In genomic region chr1:184260722-184261384, GRCm38 (mm10) we compare ENCODE assay signal across 16 mouse cellular contexts.
DNase-seq lines count a peak whose midpoint lies in the region; ATAC-seq lines count a peak whose summit lies in the region.
"Had no signal": no experiment of that assay in that cellular context is flagged by ENCODE, and none has a peak within 500 bp of the region (broad histone marks: within the 10 kb centered on the region; RNA-seq: fewer than 3 reads in every experiment).

No protein-coding gene starts in this region.

- H3K27ac ChIP-seq in embryonic facial prominence, embryonic 15.5 days (replicated peaks): peak overlapping the region; percentile 44; the same call in 1 of the 2 replicates
- H3K27ac ChIP-seq: forebrain, embryonic 13.5 days; heart, embryonic 15.5 days; hindbrain, embryonic 12.5 days; liver, embryonic 15.5 days; midbrain, embryonic 12.5 days had no signal

- 0 out of 2 replicates have a peak, but pooled peaks have one; percentile 34 for ATAC-seq in embryonic facial prominence, embryonic 15.5 days (ENCODE audit: insufficient number of reproducible peaks, low FRiP score, low TSS enrichment, low read depth)
- ATAC-seq: forebrain, embryonic 13.5 days had no signal

- H3K36me3 ChIP-seq in embryonic facial prominence, embryonic 15.5 days: no peaks in the 10 kb centered on the region
- H3K36me3 ChIP-seq: heart, embryonic 15.5 days; hindbrain, embryonic 12.5 days; liver, embryonic 15.5 days; midbrain, embryonic 12.5 days had no signal

- H3K4me1 ChIP-seq in embryonic facial prominence, embryonic 15.5 days: peaks cover 6% of the 10 kb centered on the region; the same call in 1 of the 2 replicates
- H3K4me1 ChIP-seq: forebrain, embryonic 13.5 days; heart, embryonic 15.5 days; hindbrain, embryonic 12.5 days; liver, embryonic 15.5 days; midbrain, embryonic 12.5 days had no signal

- no peak overlapping the region for H3K4me3 ChIP-seq in embryonic facial prominence, embryonic 15.5 days (replicated peaks)
- H3K4me3 ChIP-seq: forebrain, embryonic 13.5 days; heart, embryonic 15.5 days; hindbrain, embryonic 12.5 days; liver, embryonic 15.5 days; midbrain, embryonic 12.5 days had no signal

- H3K4me2 ChIP-seq in embryonic facial prominence, embryonic 15.5 days (replicated peaks): no peak overlapping the region
- H3K4me2 ChIP-seq: forebrain, embryonic 13.5 days; heart, embryonic 15.5 days; hindbrain, embryonic 12.5 days; liver, embryonic 15.5 days; midbrain, embryonic 12.5 days had no signal

- WGBS in embryonic facial prominence, embryonic 15.5 days: 75% methylated on average over 6 of the region's 6 CpGs

- DNase-seq in layer of hippocampus, adult 9-11 months: peak; percentile 43
- DNase-seq in layer of hippocampus, adult 18-20 months (ENCODE audit: low spot score in 2 of 2): no peak
- peak; percentile 22 for DNase-seq in 3T3-L1 (ENCODE audit: low read depth, low spot score)
- DNase-seq in B cell, adult 2 months: peak; percentile 26 to 27
- DNase-seq in kidney, postnatal 14 days: no peak
- DNase-seq in thymus, postnatal 25 days: no peak
- DNase-seq: cerebellum, adult 11-12 months; gastrocnemius, postnatal 25 days; kidney, adult 2 months; lung, postnatal 36 days had no signal

- H3K9me3 ChIP-seq in embryonic facial prominence, embryonic 15.5 days (replicated peaks): 0 out of 2 replicates have a peak, but pooled peaks cover 4% of the 10 kb centered on the region
- H3K9me3 ChIP-seq: forebrain, embryonic 13.5 days; heart, embryonic 15.5 days; hindbrain, embryonic 12.5 days; liver, embryonic 15.5 days had no signal

- H3K27me3 ChIP-seq in embryonic facial prominence, embryonic 15.5 days: no peaks in the 10 kb centered on the region
- H3K27me3 ChIP-seq: forebrain, embryonic 13.5 days; heart, embryonic 15.5 days; hindbrain, embryonic 12.5 days; liver, embryonic 15.5 days; midbrain, embryonic 12.5 days had no signal

- no peak overlapping the region for H3K9ac ChIP-seq in embryonic facial prominence, embryonic 15.5 days
- H3K9ac ChIP-seq: forebrain, embryonic 13.5 days; heart, embryonic 15.5 days; hindbrain, embryonic 12.5 days; liver, embryonic 15.5 days; midbrain, embryonic 12.5 days had no signal

Comparison
In these comparisons a context has a peak if more than half of its experiments do, and no peak if none do; other contexts are left out.
1. DNase-seq: peak in layer of hippocampus, adult 9-11 months (single experiment), 3T3-L1 (single experiment) and B cell, adult 2 months (2 of 2); none in layer of hippocampus, adult 18-20 months (0 of 2), kidney, postnatal 14 days (single experiment) and thymus, postnatal 25 days (single experiment).